Mouse (Mus musculus): ENCODE measurements around the gene Ttc7b.

DNA sequence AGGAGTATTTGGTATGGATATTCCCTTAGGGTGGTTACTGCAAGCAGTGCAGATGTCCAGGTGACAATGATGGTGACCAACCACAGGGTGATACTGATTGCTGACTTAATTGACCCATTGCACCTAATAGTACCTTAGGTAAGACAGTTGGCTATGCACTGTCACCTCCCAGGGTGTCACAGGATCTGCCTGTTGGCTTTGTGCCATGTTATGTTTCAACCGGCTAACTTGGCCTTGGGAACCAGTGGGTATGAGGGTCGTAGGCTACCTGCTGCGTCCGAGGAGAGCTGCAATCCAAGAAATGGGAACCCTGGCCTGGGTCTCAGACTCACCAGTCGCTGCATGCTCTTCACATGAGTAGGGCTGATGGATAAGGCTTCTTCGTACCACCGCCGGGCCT, 195.4 kb downstream of the Ttc7b start:
- TF ChIP-seq CTCF (IDR thresholded peaks at IDR 0.05; ENCODE audit: low read depth) (no peak), EP300 (optimal IDR thresholded peaks at IDR 0.05) (no peak)
